Mouse (Mus musculus) Patski (cell line): ENCODE measurements at regions not wholly inside any gene's neighbourhood (a gene's known extent, or its start where the extent isn't known, plus 50 kb on each side); places are given as distances from the start of the nearest gene placed in this dataset.

Source experiments
- ATAC-seq: fragments of 100-300 bp; one replicate; pipeline ENCODE4 v1.8.0; 2021
- CTCF ChIA-PET: fragments of 350-600 bp; sonication (Branson Sonifier 250); formaldehyde crosslinking; loops from one replicate; lab custom pipeline; 2022; ENCODE audit warnings: inconsistent platforms; lab: Charles Lee
- POLR2A ChIA-PET: fragments of 350-600 bp; sonication (Branson Sonifier 250); formaldehyde crosslinking; loops from one replicate; lab custom pipeline; 2022; ENCODE audit warnings: antibody characterized with exemption, inconsistent platforms; lab: Charles Lee
- DNase-seq: peaks from one replicate; pipeline ENCODE4 v3.0.0-alpha.2; 2011; ENCODE audit warnings: low read depth, low spot score
- H3K27me3 ChIP-seq: fragments of 371-371 bp; one replicate; pipeline ENCODE4 v1.5.1; 2021
- CTCF ChIP-seq: fragments of 100-300 bp; IDR thresholded peaks from one replicate; pipeline ENCODE4 v1.5.1; 2021
- in situ Hi-C: fragments of 300-500 bp; cut with MboI; formaldehyde crosslinking; loops from 3 replicates; pipeline ENCODE4 v1.11.1; 2018; ENCODE audit warnings: low pct_unique_long_range_greater_than_20kb, mixed read lengths

GRCm38 (mm10) chr16:77369810-77370209 is 232.1 kb downstream of the Gm11146 start:
- ATAC-seq (no peak), DNase-seq (no peak)
- CTCF ChIA-PET = interaction anchor here (1.4 kb wide), 1 partner anchor 10 kb away, joined by 3 read pairs; no protein-coding TSS in a partner anchor
- POLR2A ChIA-PET = no interaction called here
- H3K27me3 ChIP-seq = no peaks in the 10 kb centered on the region
- in situ Hi-C loops = no loop called here
- TF ChIP-seq CTCF = no peak

GRCm38 (mm10) chr16:77365254-77365653 is 236.6 kb downstream of the Gm11146 start:
- no peaks in the 10 kb centered on the region for H3K27me3 ChIP-seq
- POLR2A ChIA-PET = no interaction called here
- DNase-seq (no peak), ATAC-seq (no peak)
- CTCF ChIA-PET = no interaction called here
- in situ Hi-C loops = no loop called here
- TF ChIP-seq CTCF = no peak

- H3K27me3 ChIP-seq = no peaks in the 10 kb centered on the region
- no peak for TF ChIP-seq CTCF
- no peak for ATAC-seq
- DNase-seq = no peak
- in situ Hi-C loops = no loop called here
- ChIA-PET POLR2A (no interaction called here), CTCF (no interaction called here)
Measured at GRCm38 (mm10) chr16:77364439-77364838, 237.5 kb downstream of the Gm11146 start.

GRCm38 (mm10) chr16:77359190-77359589 is 242.7 kb downstream of the Gm11146 start:
- H3K27me3 ChIP-seq = no peaks in the 10 kb centered on the region
- ATAC-seq (no peak), DNase-seq (no peak)
- CTCF ChIA-PET = interaction anchor here (1.1 kb wide), 1 partner anchor 16 kb away, joined by 3 read pairs; no protein-coding TSS in a partner anchor
- in situ Hi-C loops = no loop called here
- no peak for TF ChIP-seq CTCF
- POLR2A ChIA-PET = no interaction called here

GRCm38 (mm10) chr16:77355260-77355659 is 246.6 kb downstream of the Gm11146 start:
- ChIA-PET POLR2A (no interaction called here), CTCF (no interaction called here)
- H3K27me3 ChIP-seq = no peaks in the 10 kb centered on the region
- in situ Hi-C loops = no loop called here
- ATAC-seq (no peak), DNase-seq (no peak)
- TF ChIP-seq CTCF = no peak

- POLR2A ChIA-PET = no interaction called here
- ATAC-seq (no peak), DNase-seq (no peak)
- no peaks in the 10 kb centered on the region for H3K27me3 ChIP-seq
- TF ChIP-seq CTCF = no peak
- CTCF ChIA-PET = interaction anchor here (1.1 kb wide), 1 partner anchor 24 kb away, joined by 3 read pairs; no protein-coding TSS in a partner anchor
- in situ Hi-C loops = no loop called here
Measured at GRCm38 (mm10) chr16:77354201-77354712, 247.6 kb downstream of the Gm11146 start.

- ChIA-PET POLR2A (no interaction called here), CTCF (no interaction called here)
- H3K27me3 ChIP-seq = no peaks in the 10 kb centered on the region
- in situ Hi-C loops = no loop called here
- DNase-seq (no peak), ATAC-seq (no peak)
- no peak for TF ChIP-seq CTCF
Measured at GRCm38 (mm10) chr16:77346128-77346527, 255.8 kb downstream of the Gm11146 start.

GRCm38 (mm10) chr16:77332285-77332684 is 269.6 kb downstream of the Gm11146 start:
- DNase-seq = no peak
- ATAC-seq = no peak
- ChIA-PET POLR2A (interaction anchor here (4.7 kb wide), 1 partner anchor 88 kb away, joined by 24 read pairs; no protein-coding TSS in a partner anchor), CTCF (interaction anchor here (1.5 kb wide), 1 partner anchor 91 kb away, joined by 3 read pairs; no protein-coding TSS in a partner anchor)
- TF ChIP-seq CTCF = no peak
- H3K27me3 ChIP-seq = no peaks in the 10 kb centered on the region
- in situ Hi-C loops = no loop called here

- ChIA-PET CTCF (interaction anchor here (1.0 to 3.5 kb wide), 3 partner anchors 70 to 112 kb away, joined by 3 to 23 read pairs (median 3); no protein-coding TSS in a partner anchor), POLR2A (interaction anchor here (4.7 kb wide), 1 partner anchor 89 kb away, joined by 24 read pairs; no protein-coding TSS in a partner anchor)
- no peak for DNase-seq
- TF ChIP-seq CTCF = no peak
- no peak for ATAC-seq
- H3K27me3 ChIP-seq = no peaks in the 10 kb centered on the region
- in situ Hi-C loops = no loop called here
Measured at GRCm38 (mm10) chr16:77330996-77331395, 270.9 kb downstream of the Gm11146 start.

- ChIA-PET POLR2A (interaction anchor here (4.7 kb wide), 1 partner anchor 90 kb away, joined by 24 read pairs; no protein-coding TSS in a partner anchor), CTCF (interaction anchor here (0.8 to 3.5 kb wide), 6 partner anchors 20 to 113 kb away, joined by 3 to 23 read pairs (median 4); no protein-coding TSS in a partner anchor)
- in situ Hi-C loops = loop anchor here (5.0 kb wide), 1 partner anchor 97 kb away; no protein-coding TSS in a partner anchor
- ATAC-seq = peak; percentile 17
- no peak for DNase-seq
- H3K27me3 ChIP-seq = no peaks in the 10 kb centered on the region
- TF ChIP-seq CTCF = peak; percentile 4
Measured at GRCm38 (mm10) chr16:77329711-77330530, 272.0 kb downstream of the Gm11146 start.
